Mouse (Mus musculus): ENCODE results near the gene Zfp563. TPM values are rescaled to one million over a fixed set of nuclear protein-coding genes. Genes with fewer than 3 reads are reported as not detected.

The Zfp563 gene
- 1 to 10 TPM; 5.1 to 5.2 TPM for polyA plus RNA-seq (2017; shearing (Covaris generic))

DNA sequence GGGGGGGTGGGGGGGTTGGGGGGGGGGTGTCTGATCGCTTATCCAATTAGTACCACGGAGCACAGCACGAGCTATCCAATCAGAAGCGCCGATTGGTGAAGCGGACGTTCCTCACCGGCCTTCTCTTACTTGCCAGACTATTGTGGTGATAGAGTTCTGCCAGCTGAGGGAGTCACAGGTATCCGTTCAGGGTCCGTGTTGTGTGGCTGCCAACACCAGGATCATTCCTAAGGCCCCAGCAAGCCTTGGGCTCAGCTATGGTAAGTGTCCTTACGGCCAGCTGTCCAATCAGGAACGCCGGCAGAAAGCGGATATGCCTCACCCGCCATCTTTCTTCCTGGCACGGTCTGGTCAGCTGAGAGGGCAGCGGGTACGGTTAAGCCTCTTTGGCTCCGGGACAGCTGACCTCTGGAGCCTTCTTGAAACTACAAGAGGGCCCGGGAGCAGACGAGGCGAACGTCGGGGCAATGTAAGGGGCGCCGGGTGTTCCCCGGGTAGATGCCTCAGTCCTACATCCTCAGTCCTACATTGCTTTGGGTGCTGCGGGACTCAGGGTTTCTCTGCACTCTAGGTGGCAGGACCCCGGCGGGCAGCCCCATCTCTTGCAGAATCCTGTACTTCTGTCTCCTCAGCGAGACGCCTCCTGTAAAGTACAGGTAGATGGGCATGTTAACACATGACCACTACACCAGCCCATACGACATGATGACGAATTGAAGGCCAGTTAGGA lies at the start of gene Zfp563:
Zfp563 (plus strand) TSS at position 91 of the 730 bp plus-strand sequence.

DNA sequence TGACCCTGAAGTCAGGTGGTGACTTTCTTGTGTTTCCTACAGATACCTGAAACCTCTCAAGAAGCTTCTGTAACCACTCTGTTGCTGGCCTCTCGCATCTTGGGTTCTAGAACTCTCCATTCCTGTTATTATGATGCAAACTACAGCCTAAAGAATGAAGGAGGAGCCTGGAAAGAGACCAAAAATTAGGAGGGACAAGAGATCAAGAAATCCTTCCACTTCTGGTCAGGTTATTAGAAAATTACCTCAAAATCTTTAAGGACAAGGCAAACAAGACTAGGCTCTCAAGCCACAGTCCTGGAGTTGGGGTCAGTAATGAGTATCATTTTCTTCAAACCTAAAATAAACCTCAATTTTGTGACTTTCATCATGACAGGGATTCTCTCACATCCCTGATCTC lies 21.2 kb upstream of the Zfp563 start, which contains the start of gene 4921501E09Rik:
4921501E09Rik (minus strand) TSS at position 101 of the 400 bp plus-strand sequence.

DNA sequence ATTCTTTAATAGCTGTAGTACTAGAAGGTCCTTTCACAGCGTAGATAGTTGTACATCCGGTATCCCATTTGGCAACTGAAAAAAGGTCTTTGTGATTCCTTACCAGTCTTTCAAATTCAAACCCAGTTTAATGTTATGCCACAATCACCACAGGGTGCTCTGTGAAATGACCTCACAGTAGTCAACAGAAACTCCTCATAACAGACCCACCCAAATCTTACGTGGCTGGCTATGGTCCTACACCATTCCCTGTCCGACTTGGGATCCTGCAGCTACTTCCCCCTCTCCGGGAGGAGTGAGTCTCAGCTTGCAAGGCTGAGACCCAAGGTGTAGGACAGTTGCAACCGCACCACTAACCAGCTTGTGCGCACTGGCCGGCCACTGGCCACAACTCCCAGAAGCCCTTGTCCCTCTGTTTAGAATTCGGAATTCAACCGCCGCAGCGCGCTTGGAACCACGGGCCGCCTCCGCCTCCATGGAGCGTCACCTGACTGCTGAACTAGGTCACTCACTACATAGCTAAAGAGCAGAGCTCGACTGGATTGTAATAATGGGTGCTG lies 50.2 kb downstream of the Zfp563 start, which contains the start of gene Morc2b:
Morc2b (minus strand) TSS at position 423 of the 560 bp plus-strand sequence.

Other genes with a start within 250 kb of the Zfp563 start
- gene Zfp870, start 197.7 kb upstream of the Zfp563 start, polyA plus RNA-seq (2017; shearing (Covaris generic)) = 10 to 100 TPM in 1 of 2 experiments, 1 to 10 TPM in 1; 5.8 to 10.3 TPM
- gene Cyp4f14, start 172.0 kb upstream of the Zfp563 start, polyA plus RNA-seq (2017; shearing (Covaris generic)) = not detected
- gene Cyp4f13, start 141.9 kb upstream of the Zfp563 start, polyA plus RNA-seq (2017; shearing (Covaris generic)) = 10 to 100 TPM; 37.9 to 48.2 TPM
- 10 to 100 TPM; 17.0 to 21.9 TPM for gene Zfp472, start 123.5 kb upstream of the Zfp563 start, polyA plus RNA-seq (2017; shearing (Covaris generic))
- 10 to 100 TPM; 16.3 to 19.6 TPM for gene Zfp952, start 96.2 kb upstream of the Zfp563 start, polyA plus RNA-seq (2017; shearing (Covaris generic))
- 10 to 100 TPM in 1 of 2 experiments, 1 to 10 TPM in 1; 8.5 to 12.3 TPM for gene Zfp763, start 55.9 kb upstream of the Zfp563 start, polyA plus RNA-seq (2017; shearing (Covaris generic))
- gene 4921501E09Rik, start 21.3 kb upstream of the Zfp563 start, polyA plus RNA-seq (2017; shearing (Covaris generic)) = not detected
- 1 to 10 TPM in 1 of 2 experiments, under 1 TPM in 1; 0.12 to 1.7 TPM for gene Morc2b, start 50.4 kb downstream of the Zfp563 start, polyA plus RNA-seq (2017; shearing (Covaris generic))
- not detected for gene Olfr55, start 79.1 kb downstream of the Zfp563 start, polyA plus RNA-seq (2017; shearing (Covaris generic))
- not detected for gene Olfr239, start 102.0 kb downstream of the Zfp563 start, polyA plus RNA-seq (2017; shearing (Covaris generic))
- not detected for gene Olfr1564, start 132.4 kb downstream of the Zfp563 start, polyA plus RNA-seq (2017; shearing (Covaris generic))
- 10 to 100 TPM; 15.9 to 17.1 TPM for gene Zfp955a, start 165.8 kb downstream of the Zfp563 start, polyA plus RNA-seq (2017; shearing (Covaris generic))
- under 1 TPM; 0.05 to 0.20 TPM for gene Olfr63, start 175.4 kb downstream of the Zfp563 start, polyA plus RNA-seq (2017; shearing (Covaris generic))
- 10 to 100 TPM in 1 of 2 experiments, 1 to 10 TPM in 1; 8.3 to 14.6 TPM for gene Zfp955b, start 200.2 kb downstream of the Zfp563 start, polyA plus RNA-seq (2017; shearing (Covaris generic))

Data from inflammation-experienced regulatory T-cells (primary cell).